Mouse (Mus musculus) heart, adult 2 months (tissue): Measurements from ENCODE around the gene Rab7b.

Experiments
- CTCF ChIP-seq: fragments of 200-600 bp; IDR thresholded peaks from 2 replicates; pipeline ENCODE4 v1.8.1; 2022; ENCODE audit warnings: antibody characterized with exemption, mild to moderate bottlenecking, moderate library complexity
- EP300 ChIP-seq: fragments of 200-500 bp; IDR thresholded peaks from 2 replicates; pipeline ENCODE4 v1.6.1; 2011; ENCODE audit warnings: low read depth, low read length, control low read depth; ENCODE audit not compliant: insufficient read depth
- POLR2A ChIP-seq: fragments of 200-500 bp; IDR thresholded peaks from 2 replicates; pipeline ENCODE4 v1.6.1; 2011; ENCODE audit warnings: mild to moderate bottlenecking, low read depth, low read length, control low read depth; ENCODE audit not compliant: insufficient read depth

GRCm38 (mm10) chr1:131691356-131691755 lies 2.9 kb downstream of the Rab7b start:
- TF ChIP-seq CTCF (no peak), POLR2A (no peak), EP300 (no peak)
